Mouse (Mus musculus) hindbrain, embryonic 14.5 days (tissue): Measurements from ENCODE around the gene Tsfm. TPM values are rescaled to one million over a fixed set of nuclear protein-coding genes. Genes with fewer than 3 reads are reported as not detected.

Experiments used
- ATAC-seq: fragments of 200-750 bp; cut with Nextera tagmentation; 2 replicates; pipeline ENCODE4 v1.8.0; 2017; ENCODE audit warnings: moderate number of reproducible peaks, mild to moderate bottlenecking, moderate TSS enrichment, moderate library complexity; ENCODE audit not compliant: low FRiP score
- DNase-seq: peaks from one replicate; pipeline ENCODE4 v3.0.0-alpha.2; 2015; ENCODE audit warnings: low spot score
- H3K27ac ChIP-seq: fragments of 300-500 bp; sonication (generic); 2 replicates; pipeline ENCODE4 v1.5.1; 2014; ENCODE audit warnings: mild to moderate bottlenecking, moderate library complexity
- H3K27me3 ChIP-seq: fragments of 300-500 bp; sonication (generic); 2 replicates; pipeline ENCODE4 v1.6.1; 2014; ENCODE audit warnings: mild to moderate bottlenecking, low read length, mixed read lengths; ENCODE audit not compliant: control insufficient read depth, insufficient read depth
- H3K36me3 ChIP-seq: fragments of 300-500 bp; sonication (generic); replicated peaks from 2 replicates; pipeline ENCODE4 v1.6.1; 2014; ENCODE audit not compliant: control insufficient read depth, insufficient read depth
- H3K4me1 ChIP-seq: fragments of 300-500 bp; sonication (generic); replicated peaks from 2 replicates; pipeline ENCODE4 v1.6.1; 2014; ENCODE audit warnings: antibody characterized with exemption, low read length, mixed read lengths; ENCODE audit not compliant: control insufficient read depth, insufficient read depth
- H3K4me2 ChIP-seq: fragments of 300-500 bp; sonication (generic); replicated peaks from 2 replicates; pipeline ENCODE4 v1.6.1; 2014; ENCODE audit warnings: mild to moderate bottlenecking, moderate library complexity
- H3K4me3 ChIP-seq: fragments of 300-500 bp; sonication (generic); replicated peaks from 2 replicates; pipeline ENCODE4 v1.5.1; 2014; ENCODE audit warnings: mild to moderate bottlenecking, low read length
- H3K9ac ChIP-seq: fragments of 300-500 bp; sonication (generic); 2 replicates; pipeline ENCODE4 v1.6.1; 2014
- H3K9me3 ChIP-seq: fragments of 300-500 bp; sonication (generic); 2 replicates; pipeline ENCODE4 v1.6.1; 2016; ENCODE audit warnings: low read length; ENCODE audit not compliant: control insufficient read depth
- WGBS: fragments of 180-500 bp; shearing (Covaris S2); extraction: QIAGEN DNeasy Blood & Tissue Kit; methylation state at CpG from one replicate; pipeline ENCODE4 v1.1.7; 2014; 5-methylcytosine and 5-hydroxymethylcytosine counted together
- polyA plus RNA-seq: library from polyadenylated mRNA; unstranded; fragments of >200 nt; fragmentation: Nextera tagmentation; extraction: Ambion mirVana; gene quantifications from 2 replicates; pipeline ENCODE4 v1.2.1, GENCODE M21; 2014

Gene Tsfm
- polyA plus RNA-seq, 1 experiment from 2014 or later: 59.1 TPM

DNA sequence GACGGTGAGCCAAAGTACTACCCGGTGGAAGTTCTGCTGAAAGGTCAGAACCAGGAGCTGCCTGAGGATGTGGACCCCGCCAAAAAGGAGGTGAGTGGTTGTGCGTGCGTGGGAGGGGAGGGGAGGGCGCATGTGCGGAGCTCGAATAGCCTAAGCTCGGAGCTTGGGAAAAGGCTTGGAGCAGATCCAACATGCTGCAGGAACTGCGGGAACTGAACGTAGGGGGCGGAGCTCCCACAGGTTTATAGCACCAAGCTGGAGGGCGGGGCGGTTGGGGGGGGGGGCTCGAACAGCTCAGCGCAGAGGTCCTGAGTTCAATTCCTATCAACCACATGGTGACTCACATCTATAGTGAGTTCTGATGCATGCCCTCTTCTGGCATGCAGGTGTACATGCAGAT is 12.2 kb downstream of the Tsfm start:
- ATAC-seq (no peak), DNase-seq (no peak)
- Histone ChIP-seq H3K9ac (no peak overlapping the region), H3K4me3 (no peak overlapping the region), H3K36me3 (peaks cover 17% of the 10 kb centered on the region), H3K9me3 (no peaks in the 10 kb centered on the region), H3K4me2 (no peak overlapping the region), H3K27me3 (no peaks in the 10 kb centered on the region), H3K4me1 (no peaks in the 10 kb centered on the region), H3K27ac (no peak overlapping the region)
- WGBS: 80% methylated on average over 16 of the region's 16 CpGs

DNA sequence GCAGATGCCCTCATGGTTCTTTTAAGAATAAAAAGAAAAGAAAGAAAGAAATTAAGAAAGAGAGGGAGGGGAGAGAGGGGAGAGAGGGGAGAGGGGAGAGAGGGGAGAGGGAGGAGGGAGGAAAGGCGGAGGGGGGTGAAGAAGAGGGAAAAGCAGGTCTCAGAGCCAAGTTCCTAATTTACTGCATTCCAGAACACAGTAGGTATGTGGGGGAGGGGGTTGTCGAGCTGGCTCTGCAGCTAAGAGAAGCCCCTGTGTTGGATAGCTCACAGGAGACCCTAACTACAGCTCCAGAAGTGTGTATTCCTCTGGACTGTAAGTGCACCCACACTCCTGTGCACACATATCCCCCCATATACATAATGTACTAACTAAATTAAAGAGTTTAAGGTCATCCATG is 13.6 kb downstream of the Tsfm start:
- Histone ChIP-seq H3K27ac (no peak overlapping the region), H3K27me3 (no peaks in the 10 kb centered on the region), H3K4me1 (no peaks in the 10 kb centered on the region), H3K36me3 (peaks cover 5% of the 10 kb centered on the region), H3K4me3 (no peak overlapping the region), H3K9ac (no peak overlapping the region), H3K4me2 (no peak overlapping the region), H3K9me3 (no peaks in the 10 kb centered on the region)
- DNase-seq (no peak), ATAC-seq (no peak)
- WGBS: 21% methylated on average over 2 of the region's 2 CpGs

DNA sequence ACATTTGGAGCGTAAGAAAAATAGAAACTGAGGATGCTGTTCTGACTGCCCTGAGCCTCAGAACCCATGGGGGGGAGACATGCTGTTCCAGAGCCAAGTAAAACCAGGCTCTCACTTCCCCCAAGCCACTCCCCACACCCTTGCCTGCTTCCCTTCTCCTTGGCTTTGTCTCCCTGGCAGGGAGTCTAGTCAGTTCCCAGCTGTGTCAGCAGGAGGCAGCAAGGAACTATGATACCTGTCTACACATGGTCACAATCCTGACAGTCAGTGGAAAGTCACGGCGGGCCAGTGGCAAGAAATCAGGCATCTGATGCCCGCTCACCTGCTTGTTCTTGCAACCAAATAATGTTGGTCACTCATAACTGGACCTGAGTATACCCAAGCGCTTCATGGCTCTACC is 14.2 kb downstream of the Tsfm start:
- DNase-seq: no peak
- no peak overlapping the region for H3K4me2 ChIP-seq
- no peak overlapping the region for H3K27ac ChIP-seq
- no peaks in the 10 kb centered on the region for H3K27me3 ChIP-seq
- H3K36me3 ChIP-seq: no peaks in the 10 kb centered on the region
- WGBS: 64% methylated on average over 5 of the region's 5 CpGs
- H3K9ac ChIP-seq: no peak overlapping the region
- no peaks in the 10 kb centered on the region for H3K4me1 ChIP-seq
- H3K4me3 ChIP-seq: no peak overlapping the region
- H3K9me3 ChIP-seq: no peaks in the 10 kb centered on the region
- no peak for ATAC-seq

DNA sequence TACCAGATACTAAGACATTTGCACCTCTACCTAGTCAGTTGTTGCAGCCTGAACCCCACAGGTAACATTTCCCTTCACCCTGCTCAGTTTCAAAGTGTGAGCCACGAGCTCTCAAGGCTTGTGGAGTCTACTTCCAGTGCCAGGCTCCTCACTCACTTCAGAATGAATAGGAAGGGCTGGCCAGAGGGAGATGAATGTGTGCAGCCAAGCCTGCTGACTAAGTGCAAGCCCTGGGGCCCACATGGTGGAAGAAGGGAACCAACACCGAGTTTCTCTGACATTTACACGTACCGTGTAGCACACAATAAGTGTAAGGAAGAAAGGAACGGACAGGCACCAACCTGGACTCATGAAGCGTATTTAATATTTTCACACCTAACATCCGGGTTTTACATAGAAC is 26.8 kb downstream of the Tsfm start:
- no peak overlapping the region for H3K4me3 ChIP-seq
- no peaks in the 10 kb centered on the region for H3K27me3 ChIP-seq
- H3K9ac ChIP-seq: no peak overlapping the region
- no peaks in the 10 kb centered on the region for H3K4me1 ChIP-seq
- H3K4me2 ChIP-seq: no peak overlapping the region
- DNase-seq (no peak), ATAC-seq (no peak)
- H3K27ac ChIP-seq: no peak overlapping the region
- no peaks in the 10 kb centered on the region for H3K9me3 ChIP-seq
- H3K36me3 ChIP-seq: peaks cover 15% of the 10 kb centered on the region; the same call in 1 of the 2 replicates
- 69% methylated on average over 7 of the region's 7 CpGs for WGBS

DNA sequence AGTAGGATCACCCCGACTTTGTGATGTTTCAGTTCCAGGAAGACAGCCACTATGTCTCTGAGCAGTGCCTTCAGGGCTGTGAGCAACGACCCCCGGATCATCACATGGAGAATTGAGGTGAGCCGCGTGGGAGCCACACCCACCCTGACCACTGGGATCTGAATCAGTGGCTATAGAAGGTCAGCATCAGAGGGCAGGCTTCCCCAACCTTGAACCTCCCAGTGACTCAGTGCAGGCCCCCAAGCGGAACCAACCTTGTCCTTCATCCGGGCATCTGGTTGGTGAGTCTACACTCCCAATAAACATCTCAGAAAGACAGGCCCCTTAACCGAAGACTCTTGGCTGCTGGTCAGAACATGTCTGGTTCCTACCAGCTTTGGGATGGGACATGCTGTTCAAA is 27.3 kb downstream of the Tsfm start:
- peaks cover 20% of the 10 kb centered on the region for H3K36me3 ChIP-seq
- ATAC-seq (no peak), DNase-seq (no peak)
- H3K9ac ChIP-seq: no peak overlapping the region
- H3K4me1 ChIP-seq: no peaks in the 10 kb centered on the region
- H3K27me3 ChIP-seq: no peaks in the 10 kb centered on the region
- no peaks in the 10 kb centered on the region for H3K9me3 ChIP-seq
- no peak overlapping the region for H3K27ac ChIP-seq
- H3K4me3 ChIP-seq: no peak overlapping the region
- H3K4me2 ChIP-seq: no peak overlapping the region
- 88% methylated on average over 8 of the region's 8 CpGs for WGBS

DNA sequence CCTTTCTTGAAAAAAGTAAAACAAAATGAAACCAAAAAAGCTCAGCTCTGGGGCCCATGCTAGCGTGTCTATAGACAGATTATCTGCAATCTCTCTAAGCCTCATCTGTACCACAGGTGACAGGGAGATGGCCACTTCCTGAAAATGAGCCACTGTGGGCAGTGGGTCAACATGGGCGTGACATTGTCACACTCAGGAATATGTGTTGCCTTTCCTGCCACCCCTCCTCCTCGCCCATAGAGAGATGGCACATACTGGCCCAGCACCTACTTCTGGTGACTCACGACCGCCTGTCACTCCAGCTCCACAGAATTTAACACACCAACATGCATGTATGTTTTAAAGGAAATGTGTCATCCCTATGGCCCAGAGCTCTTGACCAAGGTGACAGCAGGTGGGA is 27.9 kb downstream of the Tsfm start:
- WGBS: 91% methylated on average over 5 of the region's 5 CpGs
- H3K4me2 ChIP-seq: no peak overlapping the region
- H3K27ac ChIP-seq: no peak overlapping the region
- no peaks in the 10 kb centered on the region for H3K27me3 ChIP-seq
- H3K36me3 ChIP-seq: peaks cover 25% of the 10 kb centered on the region
- no peaks in the 10 kb centered on the region for H3K9me3 ChIP-seq
- no peak for ATAC-seq
- H3K4me3 ChIP-seq: no peak overlapping the region
- H3K9ac ChIP-seq: no peak overlapping the region
- no peaks in the 10 kb centered on the region for H3K4me1 ChIP-seq
- no peak for DNase-seq

DNA sequence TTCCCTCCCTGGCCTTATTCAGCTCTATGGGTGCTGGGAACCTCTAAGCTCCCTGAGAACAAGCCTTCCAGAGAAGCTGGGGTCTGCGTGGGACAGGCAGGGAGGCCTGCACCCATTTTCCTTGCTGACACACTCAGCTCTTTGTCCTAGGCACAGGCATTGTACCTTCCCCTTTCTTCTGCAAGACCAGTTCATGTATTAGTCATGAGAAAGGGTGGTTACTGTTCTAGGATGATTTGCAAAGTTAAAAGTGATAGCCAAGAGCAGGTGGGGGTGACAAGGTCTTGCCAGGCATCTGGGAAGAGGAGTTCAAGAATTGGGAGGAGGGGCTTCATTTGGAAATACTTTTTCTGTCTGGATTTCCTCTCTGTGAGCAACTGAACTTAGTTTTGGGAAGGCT is 28.6 kb downstream of the Tsfm start:
- WGBS: 57% methylated on average over 1 of the region's 1 CpGs
- no peak overlapping the region for H3K4me2 ChIP-seq
- no peak overlapping the region for H3K4me3 ChIP-seq
- no peak overlapping the region for H3K9ac ChIP-seq
- H3K27ac ChIP-seq: no peak overlapping the region
- no peak for ATAC-seq
- peaks cover 32% of the 10 kb centered on the region for H3K36me3 ChIP-seq
- no peak for DNase-seq
- H3K4me1 ChIP-seq: no peaks in the 10 kb centered on the region
- H3K27me3 ChIP-seq: no peaks in the 10 kb centered on the region
- no peaks in the 10 kb centered on the region for H3K9me3 ChIP-seq

DNA sequence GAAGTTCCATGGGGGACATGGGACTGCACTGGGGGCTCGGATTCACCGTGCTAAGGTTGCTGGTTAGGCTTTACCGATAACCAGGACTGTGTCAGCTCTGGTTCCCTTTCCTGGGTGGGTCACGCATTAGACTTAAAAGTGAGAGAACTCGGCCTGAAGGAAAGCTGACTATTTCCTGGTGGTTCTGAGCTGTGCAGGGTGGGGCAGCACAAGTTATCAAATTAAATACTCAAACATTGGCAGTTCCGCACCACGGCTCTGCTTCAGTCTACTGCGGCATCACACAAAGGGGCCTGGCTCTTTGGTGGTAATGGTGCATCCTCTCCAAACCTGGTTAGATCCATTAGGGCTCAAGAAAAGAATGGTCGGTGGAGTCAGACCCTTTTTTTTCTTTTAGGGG is 29.3 kb downstream of the Tsfm start:
- Histone ChIP-seq H3K9me3 (no peaks in the 10 kb centered on the region), H3K27ac (no peak overlapping the region), H3K9ac (no peak overlapping the region), H3K4me2 (no peak overlapping the region), H3K4me3 (no peak overlapping the region), H3K4me1 (no peaks in the 10 kb centered on the region), H3K36me3 (peaks cover 33% of the 10 kb centered on the region), H3K27me3 (no peaks in the 10 kb centered on the region)
- DNase-seq (no peak), ATAC-seq (no peak)
- 92% methylated on average over 9 of the region's 9 CpGs for WGBS

DNA sequence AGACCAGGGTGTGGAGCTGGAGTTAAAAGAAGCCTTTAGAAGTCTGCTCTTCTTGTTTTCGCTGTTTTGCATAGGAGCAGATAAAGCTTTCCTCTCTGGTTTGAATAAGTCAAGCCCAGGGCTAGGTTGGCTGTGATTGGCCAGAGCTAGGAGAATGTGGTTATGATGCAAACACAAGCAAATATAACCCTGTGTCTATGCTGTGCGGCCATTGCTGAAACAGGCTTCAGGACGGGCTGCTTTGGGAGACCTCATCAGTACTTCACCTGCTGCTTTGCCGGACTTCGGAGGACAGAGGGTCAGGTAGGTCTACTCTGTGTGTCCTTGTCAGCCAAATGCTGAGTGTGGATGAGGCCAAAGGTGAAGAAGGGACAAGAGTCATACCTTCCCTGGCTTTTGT is 30.1 kb downstream of the Tsfm start, which contains the start of gene Avil:
Gene Avil (plus strand): TSS at position 181 of the 400 bp plus-strand sequence.
- Histone ChIP-seq H3K36me3 (peaks cover 39% of the 10 kb centered on the region), H3K4me2 (no peak within 1 kb of the TSS), H3K9me3 (no peaks in the 10 kb centered on the region), H3K9ac (no peak within 1 kb of the TSS), H3K27me3 (no peaks in the 10 kb centered on the region), H3K27ac (no peak within 1 kb of the TSS), H3K4me1 (no peaks in the 10 kb centered on the region), H3K4me3 (no peak within 1 kb of the TSS)
- WGBS: 90% methylated on average over 5 of the region's 5 CpGs
- ATAC-seq: no peak
- DNase-seq: no peak

DNA sequence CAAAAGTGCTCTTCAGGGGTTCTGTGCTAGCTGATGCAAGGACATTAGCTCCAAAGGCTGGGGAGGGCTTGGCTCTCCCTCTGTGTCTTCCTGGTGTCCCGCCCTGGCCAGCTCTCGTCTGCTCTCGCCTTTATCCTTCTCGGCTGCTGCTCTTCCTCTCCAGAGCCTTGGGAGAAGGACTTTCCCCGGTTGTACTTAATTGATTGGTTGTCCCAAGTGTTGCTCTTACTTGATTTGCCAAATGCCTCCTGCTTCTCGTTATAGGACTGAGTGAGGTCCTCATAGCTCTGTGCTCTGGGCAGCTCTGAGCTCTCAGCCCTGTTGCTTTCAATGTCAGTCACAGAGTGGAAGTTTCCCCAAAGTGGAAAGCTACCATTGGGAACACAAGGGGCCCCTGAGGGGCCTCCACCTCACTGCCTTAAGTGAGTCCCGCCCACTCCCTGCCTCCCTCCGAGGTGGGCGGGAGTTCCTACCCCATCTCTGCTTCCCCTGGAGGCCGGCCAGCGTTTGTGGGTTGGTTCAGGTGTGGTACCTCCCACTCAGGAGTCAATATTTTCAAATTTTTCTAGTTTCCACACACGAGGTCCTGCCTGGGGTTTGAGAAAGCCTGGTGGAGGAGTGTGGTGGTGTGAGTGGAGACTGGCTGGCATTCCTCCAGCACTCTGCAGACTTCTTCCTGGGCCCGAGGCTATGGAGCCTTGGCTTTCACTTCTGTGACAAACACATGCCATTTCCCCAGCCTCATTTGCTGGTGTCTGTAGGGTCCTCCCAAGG is 33.1 kb downstream of the Tsfm start:
- Histone ChIP-seq H3K9ac (no peak overlapping the region), H3K4me2 (no peak overlapping the region), H3K4me3 (no peak overlapping the region), H3K27ac (no peak overlapping the region), H3K27me3 (no peaks in the 10 kb centered on the region), H3K36me3 (peaks cover 69% of the 10 kb centered on the region), H3K4me1 (no peaks in the 10 kb centered on the region), H3K9me3 (no peaks in the 10 kb centered on the region)
- ATAC-seq (no peak), DNase-seq (no peak)
- 86% methylated on average over 13 of the region's 13 CpGs for WGBS
